Mouse (Mus musculus) stomach, embryonic 15.5 days (tissue): ENCODE results near the gene Ldlrad1. TPM values are rescaled to one million over a fixed set of nuclear protein-coding genes. Genes with fewer than 3 reads are reported as not detected.
A peak's percentile ranks its signal among the peaks of the same experiment; 100 is the strongest.

Source experiments
- ATAC-seq: fragments of 200-750 bp; cut with Nextera tagmentation; 2 replicates; pipeline ENCODE4 v1.8.0; 2017; ENCODE audit warnings: low read depth, moderate number of reproducible peaks, moderate TSS enrichment; ENCODE audit not compliant: insufficient read depth, low FRiP score
- H3K27ac ChIP-seq: fragments of 300-500 bp; sonication (generic); 2 replicates; pipeline ENCODE4 v1.5.1; 2015; ENCODE audit warnings: mild to moderate bottlenecking, inconsistent platforms
- H3K27me3 ChIP-seq: fragments of 300-500 bp; sonication (generic); replicated peaks from 2 replicates; pipeline ENCODE4 v1.6.1; 2015; ENCODE audit warnings: inconsistent platforms
- H3K36me3 ChIP-seq: fragments of 300-500 bp; sonication (generic); 2 replicates; pipeline ENCODE4 v1.6.1; 2015; ENCODE audit warnings: inconsistent platforms
- H3K4me1 ChIP-seq: fragments of 300-500 bp; sonication (generic); 2 replicates; pipeline ENCODE4 v1.6.1; 2015; ENCODE audit warnings: inconsistent platforms
- H3K4me2 ChIP-seq: fragments of 300-500 bp; sonication (generic); 2 replicates; pipeline ENCODE4 v1.6.1; 2015; ENCODE audit warnings: mild to moderate bottlenecking, inconsistent platforms
- H3K4me3 ChIP-seq: fragments of 300-500 bp; sonication (generic); replicated peaks from 2 replicates; pipeline ENCODE4 v1.5.1; 2015; ENCODE audit warnings: inconsistent platforms
- H3K9ac ChIP-seq: fragments of 300-500 bp; sonication (generic); 2 replicates; pipeline ENCODE4 v1.6.1; 2015; ENCODE audit warnings: inconsistent platforms
- H3K9me3 ChIP-seq: fragments of 300-500 bp; sonication (generic); 2 replicates; pipeline ENCODE4 v1.6.1; 2016; ENCODE audit warnings: inconsistent platforms
- WGBS: fragments of 180-500 bp; shearing (Covaris S2); methylation state at CpG from one replicate; pipeline ENCODE4 v1.1.7; 2015; 5-methylcytosine and 5-hydroxymethylcytosine counted together
- polyA plus RNA-seq: library from polyadenylated mRNA; unstranded; fragments of >200 nt; fragmentation: Nextera tagmentation; extraction: Ambion mirVana; gene quantifications from 2 replicates; pipeline ENCODE4 v1.2.1, GENCODE M21; 2015

The Ldlrad1 gene
- polyA plus RNA-seq, 1 experiment from 2014 or later, result not detected

DNA sequence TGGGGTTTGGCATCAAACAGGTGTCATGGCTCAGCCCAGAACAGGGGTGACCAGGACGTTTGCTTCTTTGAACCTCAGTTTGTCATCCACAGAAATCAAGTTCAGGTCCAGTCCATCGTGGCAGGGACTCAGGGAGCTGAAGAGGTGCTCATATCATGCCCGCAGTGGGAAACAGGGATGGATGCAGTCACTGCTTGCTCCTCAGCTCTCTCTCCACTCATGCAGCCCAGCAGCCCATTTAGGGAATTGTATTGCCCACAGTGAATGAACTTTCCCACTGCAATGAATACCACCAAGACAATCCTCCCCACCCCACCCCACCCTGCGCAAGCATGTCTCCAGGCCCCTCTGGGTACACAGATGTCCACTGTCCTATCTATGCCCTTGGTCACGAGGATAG lies 3.0 kb downstream of the Ldlrad1 start:
- no peak for ATAC-seq
- Histone ChIP-seq H3K36me3 (no peaks in the 10 kb centered on the region), H3K4me2 (no peak overlapping the region), H3K4me1 (0 out of 2 replicates have a peak, but pooled peaks cover 3% of the 10 kb centered on the region), H3K9ac (no peak overlapping the region), H3K27ac (no peak overlapping the region), H3K27me3 (no peaks in the 10 kb centered on the region), H3K9me3 (no peaks in the 10 kb centered on the region), H3K4me3 (no peak overlapping the region)
- 77% methylated on average over 5 of the region's 5 CpGs for WGBS

DNA sequence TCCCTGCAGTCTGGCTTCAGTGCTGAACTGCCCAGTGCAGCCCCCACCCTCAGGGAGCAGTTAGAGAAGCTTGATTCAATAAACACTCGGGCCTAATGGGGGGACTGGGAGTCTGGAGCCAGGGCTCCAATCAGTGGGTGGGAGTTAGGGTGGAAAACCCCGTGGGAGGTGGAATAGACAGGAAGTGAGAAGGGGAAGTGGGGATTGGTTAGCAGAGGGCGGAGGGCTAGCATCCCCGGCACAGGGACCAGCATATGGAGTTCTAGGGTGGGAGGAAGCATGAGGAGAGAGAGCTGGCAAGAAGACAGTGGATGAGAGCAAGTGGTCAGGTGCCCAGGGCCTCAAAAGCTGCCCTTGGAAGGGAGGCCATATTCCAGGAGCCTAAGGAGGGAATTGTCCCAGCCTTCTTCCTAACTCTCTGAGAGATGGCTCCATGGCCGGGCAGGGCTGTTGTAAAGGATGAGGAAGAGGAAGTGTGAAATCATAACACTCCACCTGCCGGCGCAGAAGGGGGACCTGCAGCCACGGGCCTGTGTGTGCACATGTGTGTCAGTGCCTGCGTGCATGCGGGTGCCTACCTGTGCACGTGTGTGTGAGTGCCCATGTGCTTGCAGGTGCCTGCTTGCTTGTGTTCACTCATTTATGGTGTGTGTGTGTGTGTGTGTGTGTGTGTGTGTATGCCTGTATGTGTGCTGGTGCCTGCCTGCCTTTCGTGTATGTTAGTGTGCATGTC lies 4.5 kb downstream of the Ldlrad1 start:
- Histone ChIP-seq H3K9ac (no peak overlapping the region), H3K9me3 (no peaks in the 10 kb centered on the region), H3K27ac (no peak overlapping the region), H3K4me2 (no peak overlapping the region), H3K36me3 (no peaks in the 10 kb centered on the region), H3K27me3 (no peaks in the 10 kb centered on the region), H3K4me1 (0 out of 2 replicates have a peak, but pooled peaks cover 3% of the 10 kb centered on the region), H3K4me3 (no peak overlapping the region)
- WGBS, result 59% methylated on average over 12 of the region's 12 CpGs
- ATAC-seq, result no peak

- no peak overlapping the region for H3K4me3 ChIP-seq
- H3K4me2 ChIP-seq, result no peak overlapping the region
- H3K27me3 ChIP-seq, result no peaks in the 10 kb centered on the region
- H3K4me1 ChIP-seq, result 0 out of 2 replicates have a peak, but pooled peaks cover 3% of the 10 kb centered on the region
- H3K27ac ChIP-seq, result no peak overlapping the region
- H3K36me3 ChIP-seq, result no peaks in the 10 kb centered on the region
- no peak overlapping the region for H3K9ac ChIP-seq
- WGBS, result 80% methylated on average over 9 of the region's 9 CpGs
- ATAC-seq, result peak; percentile 89
- H3K9me3 ChIP-seq, result no peaks in the 10 kb centered on the region
Measured at GRCm38 (mm10) chr4:107217574-107217973, 8.6 kb downstream of the Ldlrad1 start.

GRCm38 (mm10) chr4:107221524-107221923 lies 12.5 kb downstream of the Ldlrad1 start:
- Histone ChIP-seq H3K27me3 (no peaks in the 10 kb centered on the region), H3K9me3 (no peaks in the 10 kb centered on the region), H3K27ac (no peak overlapping the region), H3K36me3 (no peaks in the 10 kb centered on the region), H3K4me1 (peaks cover 4% of the 10 kb centered on the region; the same call in 1 of the 2 replicates), H3K4me3 (no peak overlapping the region), H3K4me2 (no peak overlapping the region), H3K9ac (no peak overlapping the region)
- 85% methylated on average over 5 of the region's 5 CpGs for WGBS
- no peak for ATAC-seq

DNA sequence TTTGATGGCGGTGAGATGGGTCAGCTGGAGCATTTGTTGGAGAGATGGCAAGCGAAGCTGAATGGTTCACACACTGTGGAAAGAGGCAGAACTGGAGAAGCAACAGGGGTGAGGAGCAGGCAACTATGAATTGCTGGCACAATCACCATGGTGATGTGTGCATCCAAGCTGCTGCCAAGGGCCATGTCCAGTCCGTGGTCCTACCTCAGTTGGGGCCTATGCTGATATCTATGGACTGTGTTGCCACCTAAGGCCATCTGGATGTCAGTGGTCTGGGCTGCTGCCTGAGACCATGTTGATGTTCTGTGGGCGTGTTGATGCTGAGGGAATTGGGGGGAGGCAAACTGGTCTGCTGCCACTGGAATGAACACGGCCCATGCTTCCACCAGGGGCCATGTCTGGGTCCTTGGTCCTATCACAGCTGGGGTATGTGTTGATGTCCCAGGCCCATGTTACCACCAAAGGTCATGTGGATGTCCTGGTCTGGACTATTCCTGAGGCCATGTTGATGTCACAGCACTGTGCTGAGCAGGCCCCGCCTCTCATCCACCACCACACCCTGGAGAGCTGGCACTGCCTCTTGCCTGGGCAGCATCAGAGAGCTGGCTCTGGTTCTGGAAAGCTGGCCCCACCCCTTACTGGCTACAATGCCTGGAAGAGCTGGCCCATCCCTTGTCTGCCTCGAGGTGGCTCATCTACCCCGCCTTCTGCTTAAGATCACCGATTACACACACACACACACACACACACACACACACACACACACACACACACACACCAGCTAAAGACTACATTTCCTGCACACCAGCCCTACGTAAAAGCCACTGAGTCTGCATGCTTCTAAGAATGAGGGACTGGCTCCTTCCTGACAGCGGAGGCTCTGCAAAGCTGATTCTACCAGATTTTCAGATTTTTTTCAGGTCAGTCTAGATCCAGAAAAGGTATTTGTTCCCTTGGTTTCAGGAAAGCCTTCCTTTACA lies 14.5 kb downstream of the Ldlrad1 start:
- ATAC-seq, result peak; percentile 80; the same call in 1 of the 2 replicates
- H3K4me2 ChIP-seq, result no peak overlapping the region
- no peaks in the 10 kb centered on the region for H3K36me3 ChIP-seq
- H3K9me3 ChIP-seq, result no peaks in the 10 kb centered on the region
- no peak overlapping the region for H3K27ac ChIP-seq
- no peak overlapping the region for H3K9ac ChIP-seq
- no peaks in the 10 kb centered on the region for H3K27me3 ChIP-seq
- peaks cover 4% of the 10 kb centered on the region; the same call in 1 of the 2 replicates for H3K4me1 ChIP-seq
- H3K4me3 ChIP-seq, result no peak overlapping the region
- WGBS, result 75% methylated on average over 9 of the region's 11 CpGs

- 79% methylated on average over 2 of the region's 2 CpGs for WGBS
- H3K27me3 ChIP-seq, result no peaks in the 10 kb centered on the region
- H3K9ac ChIP-seq, result no peak overlapping the region
- H3K4me3 ChIP-seq, result no peak overlapping the region
- H3K27ac ChIP-seq, result no peak overlapping the region
- peaks cover 4% of the 10 kb centered on the region; the same call in 1 of the 2 replicates for H3K4me1 ChIP-seq
- no peaks in the 10 kb centered on the region for H3K36me3 ChIP-seq
- H3K4me2 ChIP-seq, result no peak overlapping the region
- no peak for ATAC-seq
- no peaks in the 10 kb centered on the region for H3K9me3 ChIP-seq
Measured at GRCm38 (mm10) chr4:107226313-107226712, 17.3 kb downstream of the Ldlrad1 start.

- H3K4me3 ChIP-seq, result no peak overlapping the region
- H3K4me1 ChIP-seq, result no peaks in the 10 kb centered on the region
- H3K36me3 ChIP-seq, result 0 out of 2 replicates have a peak, but pooled peaks cover 5% of the 10 kb centered on the region
- no peak overlapping the region for H3K4me2 ChIP-seq
- H3K27ac ChIP-seq, result no peak overlapping the region
- H3K27me3 ChIP-seq, result no peaks in the 10 kb centered on the region
- 48% methylated on average over 3 of the region's 3 CpGs for WGBS
- no peak for ATAC-seq
- H3K9ac ChIP-seq, result no peak overlapping the region
- no peaks in the 10 kb centered on the region for H3K9me3 ChIP-seq
Measured at GRCm38 (mm10) chr4:107232219-107232618, 23.2 kb downstream of the Ldlrad1 start.

DNA sequence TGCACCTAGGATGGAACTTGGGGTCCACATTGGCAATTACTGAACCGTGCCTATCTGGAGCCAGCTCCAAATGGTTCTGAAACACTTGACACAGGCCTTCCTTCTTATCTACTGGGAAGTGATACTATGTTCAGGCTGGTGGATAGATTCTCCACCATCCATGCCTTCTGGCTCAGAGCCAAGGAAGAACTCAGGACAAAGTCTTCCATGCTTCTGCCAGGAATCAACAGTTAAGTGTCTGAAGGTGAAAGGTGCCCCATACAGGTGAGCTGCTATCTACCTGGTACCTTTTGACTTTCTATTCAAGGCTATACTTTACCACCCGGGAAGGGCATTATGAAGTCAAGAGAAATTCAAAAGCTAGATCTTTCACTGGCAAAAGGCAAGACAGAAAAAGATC lies 29.3 kb downstream of the Ldlrad1 start:
- no peaks in the 10 kb centered on the region for H3K9me3 ChIP-seq
- peaks cover 28% of the 10 kb centered on the region for H3K36me3 ChIP-seq
- WGBS, result 85% methylated on average over 2 of the region's 2 CpGs
- no peak overlapping the region for H3K9ac ChIP-seq
- H3K27me3 ChIP-seq, result no peaks in the 10 kb centered on the region
- no peaks in the 10 kb centered on the region for H3K4me1 ChIP-seq
- H3K4me2 ChIP-seq, result no peak overlapping the region
- H3K27ac ChIP-seq, result no peak overlapping the region
- ATAC-seq, result no peak
- no peak overlapping the region for H3K4me3 ChIP-seq

- Histone ChIP-seq H3K4me3 (no peak overlapping the region), H3K27ac (no peak overlapping the region), H3K27me3 (no peaks in the 10 kb centered on the region), H3K4me2 (no peak overlapping the region), H3K36me3 (peaks cover 23% of the 10 kb centered on the region), H3K9ac (no peak overlapping the region), H3K9me3 (no peaks in the 10 kb centered on the region), H3K4me1 (0 out of 2 replicates have a peak, but pooled peaks cover under 1% of the 10 kb centered on the region)
- 96% methylated on average over 6 of the region's 6 CpGs for WGBS
- ATAC-seq, result no peak
Measured at GRCm38 (mm10) chr4:107240196-107240595, 31.2 kb downstream of the Ldlrad1 start.

- no peak overlapping the region for H3K9ac ChIP-seq
- H3K27me3 ChIP-seq, result no peaks in the 10 kb centered on the region
- WGBS, result 74% methylated on average over 6 of the region's 6 CpGs
- no peak overlapping the region for H3K4me3 ChIP-seq
- no peak overlapping the region for H3K4me2 ChIP-seq
- no peaks in the 10 kb centered on the region for H3K9me3 ChIP-seq
- H3K36me3 ChIP-seq, result peaks cover 20% of the 10 kb centered on the region
- 0 out of 2 replicates have a peak, but pooled peaks cover 9% of the 10 kb centered on the region for H3K4me1 ChIP-seq
- no peak overlapping the region for H3K27ac ChIP-seq
- no peak for ATAC-seq
Measured at GRCm38 (mm10) chr4:107243365-107244333, 34.7 kb downstream of the Ldlrad1 start.

DNA sequence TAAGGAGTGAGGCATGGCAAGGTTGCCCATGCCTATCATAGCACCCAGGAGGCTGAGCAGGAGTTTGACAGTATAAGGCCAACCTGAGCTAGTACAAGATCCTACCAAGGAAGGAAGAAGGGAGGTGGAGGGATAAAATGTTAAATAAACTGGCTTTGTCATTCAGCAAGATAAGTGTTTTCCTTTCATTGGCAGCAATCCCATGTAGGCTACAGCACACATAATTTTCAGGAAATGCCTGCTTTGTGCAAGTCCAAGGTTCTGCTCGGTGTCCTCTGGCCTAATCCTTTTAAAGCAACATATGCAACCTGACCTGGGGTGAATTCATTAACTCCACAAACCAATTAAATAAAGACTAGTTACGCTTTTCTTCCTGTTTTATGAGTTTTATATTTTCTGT lies 36.4 kb downstream of the Ldlrad1 start:
- Histone ChIP-seq H3K9me3 (no peaks in the 10 kb centered on the region), H3K4me1 (peaks cover 12% of the 10 kb centered on the region; the same call in 1 of the 2 replicates), H3K9ac (no peak overlapping the region), H3K36me3 (peaks cover 10% of the 10 kb centered on the region), H3K27ac (peak overlapping the region; percentile 73; the same call in 1 of the 2 replicates), H3K4me3 (no peak overlapping the region), H3K27me3 (no peaks in the 10 kb centered on the region), H3K4me2 (no peak overlapping the region)
- 42% methylated on average over 2 of the region's 2 CpGs for WGBS
- no peak for ATAC-seq
